Mouse (Mus musculus): ENCODE results near the gene Adamts4. TPM values are rescaled to one million over a fixed set of nuclear protein-coding genes. Genes with fewer than 3 reads are reported as not detected.
"Not testable (repeated sequence)": the region's sequence is repeated elsewhere in the genome, so short reads cannot be mapped to it uniquely, and the experiment has no call there.

Gene Adamts4
- polyA plus RNA-seq, 1 experiment from 2014 or later = 4.6 TPM

- Histone ChIP-seq H3K9me3 (ENCODE audit: control insufficient read depth, low read length) (no peaks in the 10 kb centered on the region), H3K4me2 (replicated peaks; ENCODE audit: low read depth, low read length) (no peak overlapping the region), H3K36me3 (ENCODE audit: control insufficient read depth, insufficient read depth, low read length) (no peaks in the 10 kb centered on the region), H3K4me3 (ENCODE audit: low read depth, low read length) (no peak overlapping the region), H3K27ac (ENCODE audit: low read depth, low read length) (no peak overlapping the region), H3K9ac (ENCODE audit: low read depth, low read length) (no peak overlapping the region; the same call in 1 of the 2 replicates), H3K27me3 (ENCODE audit: control insufficient read depth, insufficient read depth, low read length) (peaks cover 6% of the 10 kb centered on the region), H3K4me1 (replicated peaks; ENCODE audit: control insufficient read depth, insufficient read depth, low read length) (0 out of 2 replicates have a peak, but pooled peaks cover 3% of the 10 kb centered on the region)
- whole genome bisulfite sequencing = 91% methylated on average over 3 of the region's 3 CpGs
- ATAC-seq (ENCODE audit: low FRiP score) (no peak), DNase-seq (ENCODE audit: low spot score) (no peak)
These were observed 43.1 kb downstream of the Adamts4 start for GRCm38 (mm10) chr1:171293351-171293750.

DNA sequence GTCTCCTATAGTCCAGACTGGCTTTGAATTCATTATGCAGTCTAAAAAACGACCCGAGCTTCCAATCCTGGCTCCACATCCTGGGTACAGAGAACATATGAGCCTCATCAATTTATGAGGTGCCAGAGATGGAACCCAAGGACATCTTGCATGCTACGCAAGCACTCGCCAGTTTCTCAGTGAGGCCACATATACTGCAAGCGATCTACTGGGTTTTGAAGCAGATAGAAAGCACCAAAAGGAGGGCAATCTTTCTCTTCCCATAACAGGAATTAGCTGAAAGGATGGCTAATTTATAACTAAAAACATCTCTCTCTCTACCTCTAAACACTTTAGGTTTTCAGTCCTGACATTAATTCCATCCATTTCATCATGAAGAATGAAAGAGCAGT, 43.7 kb downstream of the Adamts4 start:
- Histone ChIP-seq H3K4me3 (ENCODE audit: low read depth, low read length) (peak overlapping the region; percentile 48), H3K27ac (ENCODE audit: low read depth, low read length) (peak overlapping the region; percentile 33), H3K9me3 (ENCODE audit: control insufficient read depth, low read length) (no peaks in the 10 kb centered on the region), H3K9ac (ENCODE audit: low read depth, low read length) (peak overlapping the region; percentile 81), H3K27me3 (ENCODE audit: control insufficient read depth, insufficient read depth, low read length) (peaks cover 6% of the 10 kb centered on the region), H3K4me1 (replicated peaks; ENCODE audit: control insufficient read depth, insufficient read depth, low read length) (0 out of 2 replicates have a peak, but pooled peaks cover 3% of the 10 kb centered on the region), H3K4me2 (replicated peaks; ENCODE audit: low read depth, low read length) (peak overlapping the region; percentile 65), H3K36me3 (ENCODE audit: control insufficient read depth, insufficient read depth, low read length) (no peaks in the 10 kb centered on the region)
- WGBS = 50% methylated on average over 5 of the region's 5 CpGs
- no peak for DNase-seq (ENCODE audit: low spot score)
- ATAC-seq (ENCODE audit: low FRiP score) = no peak

DNA sequence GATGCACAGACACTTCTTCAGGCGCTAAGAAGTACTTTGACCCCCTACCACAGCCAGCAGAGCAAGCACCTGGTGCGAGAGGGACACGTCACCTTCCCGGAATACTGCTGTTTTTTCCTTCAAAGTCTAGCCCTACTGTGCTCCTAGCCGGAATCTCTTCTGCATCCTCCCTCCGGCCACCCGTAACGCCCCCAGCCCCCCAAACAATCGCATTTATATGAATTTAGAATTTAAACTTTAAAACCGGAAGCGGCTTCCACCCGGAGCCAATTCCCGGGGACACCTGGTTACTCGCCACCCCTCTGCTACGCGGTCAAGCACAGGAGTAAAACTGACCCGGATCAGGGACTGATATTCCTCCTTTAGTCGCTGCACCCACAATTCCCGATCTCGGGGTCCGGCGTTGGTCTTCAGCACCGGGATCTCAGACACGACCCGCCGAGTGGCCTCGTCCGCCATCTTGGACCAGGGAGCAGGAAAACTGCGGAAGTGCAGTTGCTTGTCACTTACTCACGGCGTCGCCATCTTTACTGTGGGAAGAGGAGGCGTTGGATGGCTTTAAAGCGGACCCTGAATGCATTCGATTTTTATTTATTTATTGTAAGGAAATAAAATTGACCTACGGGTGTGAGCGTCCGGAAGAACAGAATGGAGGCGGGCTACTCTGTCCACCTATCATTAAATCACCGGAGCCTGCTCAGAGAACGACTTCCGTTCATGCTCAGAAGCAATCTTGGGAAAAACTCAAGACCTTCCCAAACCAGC, 44.3 kb downstream of the Adamts4 start, which contains the start of gene Ufc1:
Ufc1 (minus strand) TSS at position 727 of the 765 bp plus-strand sequence.
- Histone ChIP-seq H3K27ac (ENCODE audit: low read depth, low read length) (peak within 1 kb of the TSS; percentile 89), H3K4me3 (ENCODE audit: low read depth, low read length) (peak within 1 kb of the TSS; percentile 48), H3K9me3 (ENCODE audit: control insufficient read depth, low read length) (no peaks in the 10 kb centered on the region), H3K4me2 (replicated peaks; ENCODE audit: low read depth, low read length) (peak within 1 kb of the TSS; percentile 65), H3K27me3 (ENCODE audit: control insufficient read depth, insufficient read depth, low read length) (peaks cover 6% of the 10 kb centered on the region), H3K9ac (ENCODE audit: low read depth, low read length) (peak within 1 kb of the TSS; percentile 81), H3K36me3 (ENCODE audit: control insufficient read depth, insufficient read depth, low read length) (no peaks in the 10 kb centered on the region), H3K4me1 (replicated peaks; ENCODE audit: control insufficient read depth, insufficient read depth, low read length) (0 out of 2 replicates have a peak, but pooled peaks cover 3% of the 10 kb centered on the region)
- peak; percentile 87 for ATAC-seq (ENCODE audit: low FRiP score)
- peak; percentile 85 for DNase-seq (ENCODE audit: low spot score)
- WGBS = 1% methylated on average over 42 of the region's 42 CpGs

GRCm38 (mm10) chr1:171295063-171295402, 44.8 kb downstream of the Adamts4 start:
- Histone ChIP-seq H3K36me3 (ENCODE audit: control insufficient read depth, insufficient read depth, low read length) (no peaks in the 10 kb centered on the region), H3K9ac (ENCODE audit: low read depth, low read length) (peak overlapping the region; percentile 81), H3K27me3 (ENCODE audit: control insufficient read depth, insufficient read depth, low read length) (peaks cover 6% of the 10 kb centered on the region), H3K4me1 (replicated peaks; ENCODE audit: control insufficient read depth, insufficient read depth, low read length) (0 out of 2 replicates have a peak, but pooled peaks cover 3% of the 10 kb centered on the region), H3K4me2 (replicated peaks; ENCODE audit: low read depth, low read length) (peak overlapping the region; percentile 43), H3K27ac (ENCODE audit: low read depth, low read length) (peak overlapping the region; percentile 89; the same call in 1 of the 2 replicates), H3K9me3 (ENCODE audit: control insufficient read depth, low read length) (no peaks in the 10 kb centered on the region), H3K4me3 (ENCODE audit: low read depth, low read length) (peak overlapping the region; percentile 48)
- 0 out of 2 replicates have a peak, but pooled peaks have one; percentile 31 for ATAC-seq (ENCODE audit: low FRiP score)
- DNase-seq (ENCODE audit: low spot score) = no peak
- 16% methylated on average over 3 of the region's 3 CpGs for WGBS

GRCm38 (mm10) chr1:171298226-171298625, 48.0 kb downstream of the Adamts4 start:
- DNase-seq (ENCODE audit: low spot score) (no peak), ATAC-seq (ENCODE audit: low FRiP score) (no peak)
- 0 out of 2 replicates have a peak, but pooled peaks cover 3% of the 10 kb centered on the region for H3K4me1 ChIP-seq (replicated peaks; ENCODE audit: control insufficient read depth, insufficient read depth, low read length)
- no peak overlapping the region for H3K27ac ChIP-seq (ENCODE audit: low read depth, low read length)
- no peak overlapping the region for H3K4me2 ChIP-seq (replicated peaks; ENCODE audit: low read depth, low read length)
- no peaks in the 10 kb centered on the region for H3K36me3 ChIP-seq (ENCODE audit: control insufficient read depth, insufficient read depth, low read length)
- H3K9me3 ChIP-seq (ENCODE audit: control insufficient read depth, low read length) = no peaks in the 10 kb centered on the region
- H3K27me3 ChIP-seq (ENCODE audit: control insufficient read depth, insufficient read depth, low read length) = peaks cover 6% of the 10 kb centered on the region
- H3K9ac ChIP-seq (ENCODE audit: low read depth, low read length) = no peak overlapping the region
- 71% methylated on average over 3 of the region's 3 CpGs for WGBS
- no peak overlapping the region for H3K4me3 ChIP-seq (ENCODE audit: low read depth, low read length)

DNA sequence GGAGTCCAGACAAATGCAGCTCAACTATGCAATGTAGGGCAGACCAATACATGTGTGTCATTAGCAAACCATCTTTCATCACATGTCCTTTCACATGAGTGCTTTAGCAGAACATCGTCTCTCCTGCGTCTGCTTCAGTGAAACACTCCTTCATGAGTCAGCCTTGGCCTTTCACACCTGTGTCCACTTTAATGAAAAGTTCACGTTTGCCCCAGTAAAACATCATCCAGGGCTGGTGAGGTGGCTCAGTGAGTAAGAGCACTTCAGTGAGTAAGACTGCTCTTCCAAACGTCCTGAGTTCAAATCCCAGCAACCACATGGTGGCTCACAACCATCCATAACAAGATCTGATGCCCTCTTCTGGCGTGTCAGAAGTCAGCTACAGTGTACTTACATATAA, 55.9 kb downstream of the Adamts4 start:
- H3K9ac ChIP-seq (ENCODE audit: low read depth, low read length); H3K4me1 ChIP-seq (replicated peaks; ENCODE audit: control insufficient read depth, insufficient read depth, low read length); H3K4me3 ChIP-seq (ENCODE audit: low read depth, low read length); H3K9me3 ChIP-seq (ENCODE audit: control insufficient read depth, low read length); H3K27me3 ChIP-seq (ENCODE audit: control insufficient read depth, insufficient read depth, low read length); H3K36me3 ChIP-seq (ENCODE audit: control insufficient read depth, insufficient read depth, low read length); ATAC-seq (ENCODE audit: low FRiP score); H3K4me2 ChIP-seq (replicated peaks; ENCODE audit: low read depth, low read length); DNase-seq (ENCODE audit: low spot score); H3K27ac ChIP-seq (ENCODE audit: low read depth, low read length): not testable (repeated sequence)
- WGBS = 74% methylated on average over 5 of the region's 5 CpGs

DNA sequence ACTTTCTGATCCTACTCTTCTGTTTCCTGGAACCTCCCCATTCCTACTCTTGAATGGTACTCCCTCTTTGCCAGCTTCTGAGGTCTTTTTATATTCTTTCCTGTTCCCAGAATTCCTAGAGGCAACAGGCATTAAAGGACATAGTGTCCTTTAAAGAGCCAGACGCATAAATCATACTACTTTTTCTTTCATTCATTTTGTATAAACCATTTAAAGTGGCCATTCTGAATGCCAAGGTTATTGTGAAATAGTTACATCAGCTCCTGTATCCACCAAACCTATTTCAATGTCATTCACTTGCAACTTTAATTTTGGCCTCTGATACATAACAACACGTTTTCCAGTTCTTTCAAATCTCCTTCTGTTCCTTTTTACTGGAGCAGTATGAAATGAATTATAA, 59.1 kb downstream of the Adamts4 start:
- H3K9ac ChIP-seq (ENCODE audit: low read depth, low read length) = no peak overlapping the region
- H3K27ac ChIP-seq (ENCODE audit: low read depth, low read length) = no peak overlapping the region
- no peaks in the 10 kb centered on the region for H3K9me3 ChIP-seq (ENCODE audit: control insufficient read depth, low read length)
- H3K27me3 ChIP-seq (ENCODE audit: control insufficient read depth, insufficient read depth, low read length) = no peaks in the 10 kb centered on the region
- no peaks in the 10 kb centered on the region for H3K36me3 ChIP-seq (ENCODE audit: control insufficient read depth, insufficient read depth, low read length)
- ATAC-seq (ENCODE audit: low FRiP score) (no peak), DNase-seq (ENCODE audit: low spot score) (no peak)
- H3K4me1 ChIP-seq (replicated peaks; ENCODE audit: control insufficient read depth, insufficient read depth, low read length) = no peaks in the 10 kb centered on the region
- H3K4me3 ChIP-seq (ENCODE audit: low read depth, low read length) = no peak overlapping the region
- WGBS = 73% methylated on average over 2 of the region's 2 CpGs
- no peak overlapping the region for H3K4me2 ChIP-seq (replicated peaks; ENCODE audit: low read depth, low read length)

Measured in hindbrain, embryonic 11.5 days (tissue).